Mouse (Mus musculus): ENCODE data around the gene Galnt7.

DNA sequence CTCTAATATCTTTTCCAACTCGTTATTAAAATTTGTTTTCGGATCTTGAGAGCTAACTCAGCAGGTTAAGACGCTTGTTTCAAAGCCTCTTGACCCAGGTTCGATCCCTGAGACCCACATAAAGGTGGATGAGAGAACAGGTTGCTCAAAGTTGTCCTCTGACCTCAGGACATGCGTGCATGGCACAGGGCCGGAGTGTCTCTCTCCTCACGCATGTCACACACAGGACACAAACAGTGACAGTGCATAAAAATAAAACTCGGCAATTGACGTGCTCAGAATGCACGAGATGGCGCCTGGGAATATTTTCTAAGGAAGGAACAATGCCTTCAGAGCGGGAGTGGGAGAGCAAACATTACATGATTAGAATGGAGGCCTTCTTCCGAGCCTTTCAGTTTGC, 122.6 kb downstream of the Galnt7 start:
- TF ChIP-seq TAL1 (IDR thresholded peaks at IDR 0.05; ENCODE audit: low read length) (no peak), GATA1 (IDR thresholded peaks at IDR 0.05; ENCODE audit: low read length) (no peak)

Data from erythroblast, embryonic 14.5 days (primary cell).